Mouse (Mus musculus) lung, embryonic 16.5 days (tissue): ENCODE measurements around the gene Pomgnt1. TPM values are rescaled to one million over a fixed set of nuclear protein-coding genes. Genes with fewer than 3 reads are reported as not detected.

Experiments
- ATAC-seq: fragments of 200-750 bp; cut with Nextera tagmentation; 2 replicates; pipeline ENCODE4 v1.8.0; 2017; ENCODE audit warnings: low read depth, mild to moderate bottlenecking, moderate library complexity
- H3K27ac ChIP-seq: fragments of 300-500 bp; sonication (generic); 2 replicates; pipeline ENCODE4 v1.5.1; 2014; ENCODE audit warnings: mild to moderate bottlenecking, control low read depth, low read length
- H3K27me3 ChIP-seq: fragments of 300-500 bp; sonication (generic); 2 replicates; pipeline ENCODE4 v1.6.1; 2014; ENCODE audit warnings: low read depth, low read length, mixed read lengths; ENCODE audit not compliant: control insufficient read depth, insufficient read depth
- H3K36me3 ChIP-seq: fragments of 300-500 bp; sonication (generic); 2 replicates; pipeline ENCODE4 v1.6.1; 2014; ENCODE audit warnings: low read length; ENCODE audit not compliant: control insufficient read depth, insufficient read depth
- H3K4me1 ChIP-seq: fragments of 300-500 bp; sonication (generic); replicated peaks from 2 replicates; pipeline ENCODE4 v1.6.1; 2014; ENCODE audit warnings: low read length, mixed read lengths; ENCODE audit not compliant: control insufficient read depth, insufficient read depth
- H3K4me2 ChIP-seq: fragments of 300-500 bp; sonication (generic); 2 replicates; pipeline ENCODE4 v1.6.1; 2014; ENCODE audit warnings: low read depth, low read length, control low read depth
- H3K4me3 ChIP-seq: fragments of 300-500 bp; sonication (generic); 2 replicates; pipeline ENCODE4 v1.5.1; 2014; ENCODE audit warnings: mild to moderate bottlenecking, low read length, control low read depth
- H3K9ac ChIP-seq: fragments of 300-500 bp; sonication (generic); 2 replicates; pipeline ENCODE4 v1.6.1; 2014; ENCODE audit warnings: low read length, control low read depth
- H3K9me3 ChIP-seq: fragments of 300-500 bp; sonication (generic); 2 replicates; pipeline ENCODE4 v1.6.1; 2016; ENCODE audit warnings: low read length; ENCODE audit not compliant: control insufficient read depth
- WGBS: fragments of 180-500 bp; shearing (Covaris S2); extraction: QIAGEN DNeasy Blood & Tissue Kit; methylation state at CpG from one replicate; pipeline ENCODE4 v1.1.7; 2014; 5-methylcytosine and 5-hydroxymethylcytosine counted together
- polyA plus RNA-seq: library from polyadenylated mRNA; unstranded; fragments of >200 nt; fragmentation: Nextera tagmentation; extraction: Ambion mirVana; gene quantifications from 2 replicates; pipeline ENCODE4 v1.2.1, GENCODE M21; 2015

Pomgnt1 gene
- polyA plus RNA-seq, 1 experiment from 2014 or later: 56.2 TPM

DNA sequence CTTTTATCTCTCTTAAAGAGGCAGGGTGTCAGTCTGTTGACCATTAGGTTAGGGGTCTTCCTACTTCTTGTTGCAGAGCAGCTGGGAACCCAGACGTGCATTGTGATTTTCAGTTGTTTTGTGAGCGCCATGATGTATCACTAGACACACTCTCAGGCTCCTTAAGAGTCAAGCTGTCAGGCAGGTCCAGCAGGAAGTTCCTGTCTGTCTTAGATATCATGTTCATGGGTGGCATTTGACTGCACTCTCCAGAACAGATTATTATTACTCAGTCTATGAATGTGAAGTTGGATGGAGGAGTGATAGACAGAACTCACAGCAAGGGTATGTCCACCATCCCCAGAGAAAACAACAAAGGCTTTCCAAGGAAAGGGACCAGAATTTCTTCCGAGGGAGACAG is 80.8 kb downstream of the Pomgnt1 start:
- WGBS: 52% methylated on average over 3 of the region's 3 CpGs

DNA sequence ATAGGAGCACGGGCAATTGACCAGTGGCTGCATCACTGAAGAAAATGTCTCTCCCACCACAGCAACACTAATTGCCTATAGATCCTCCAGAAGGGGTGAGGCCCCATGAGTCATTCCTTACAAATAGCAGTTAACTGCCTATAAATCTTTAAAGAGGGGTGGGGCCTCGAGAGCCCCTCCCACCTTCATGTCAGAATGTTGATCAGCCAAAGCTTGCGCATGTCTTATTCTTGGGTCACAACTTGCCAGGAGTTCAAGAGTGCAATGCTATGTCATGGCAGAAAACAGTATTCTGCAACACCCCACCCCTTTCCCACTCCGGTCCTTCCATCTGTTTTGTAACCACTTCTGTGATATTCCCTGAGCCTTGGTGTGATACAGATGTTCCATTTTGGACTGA is 82.9 kb downstream of the Pomgnt1 start:
- Histone ChIP-seq H3K27me3 (no peaks in the 10 kb centered on the region), H3K4me1 (no peaks in the 10 kb centered on the region), H3K36me3 (no peaks in the 10 kb centered on the region), H3K9me3 (no peaks in the 10 kb centered on the region), H3K27ac (no peak overlapping the region), H3K9ac (no peak overlapping the region), H3K4me2 (no peak overlapping the region), H3K4me3 (no peak overlapping the region)
- 77% methylated on average over 4 of the region's 4 CpGs for WGBS
- ATAC-seq: no peak

More for the DNA sequence above, 80.8 kb downstream of the Pomgnt1 start:
- ATAC-seq: no peak
- no peaks in the 10 kb centered on the region for H3K4me1 ChIP-seq
- H3K4me2 ChIP-seq: no peak overlapping the region
- no peak overlapping the region for H3K4me3 ChIP-seq
- H3K27me3 ChIP-seq: no peaks in the 10 kb centered on the region
- no peak overlapping the region for H3K9ac ChIP-seq
- H3K27ac ChIP-seq: no peak overlapping the region
- H3K36me3 ChIP-seq: no peaks in the 10 kb centered on the region
- H3K9me3 ChIP-seq: no peaks in the 10 kb centered on the region

DNA sequence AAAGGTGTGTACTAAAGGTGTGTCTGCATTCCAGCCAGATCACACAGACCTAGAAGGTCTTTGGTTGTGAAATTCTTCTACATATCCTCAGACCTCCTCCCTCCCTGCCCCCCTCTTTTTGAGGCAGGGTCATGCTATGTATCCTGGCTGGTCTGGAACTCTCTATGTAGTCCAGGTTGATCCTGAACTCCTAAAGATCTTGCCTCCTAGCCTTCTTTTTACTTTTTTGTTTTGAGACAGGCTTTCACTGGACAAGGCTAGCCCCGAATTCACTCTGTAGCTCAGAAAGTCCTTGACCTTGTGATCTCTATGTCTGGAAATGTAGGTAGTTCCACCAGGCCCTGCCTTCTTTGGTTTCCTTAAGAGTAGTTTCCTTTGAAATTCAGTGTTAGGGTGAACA is 85.3 kb downstream of the Pomgnt1 start:
- Histone ChIP-seq H3K4me2 (no peak overlapping the region), H3K27ac (no peak overlapping the region), H3K4me3 (no peak overlapping the region), H3K27me3 (no peaks in the 10 kb centered on the region), H3K9me3 (no peaks in the 10 kb centered on the region), H3K9ac (no peak overlapping the region), H3K4me1 (no peaks in the 10 kb centered on the region), H3K36me3 (no peaks in the 10 kb centered on the region)
- no peak for ATAC-seq
- whole genome bisulfite sequencing: 71% methylated on average over 1 of the region's 1 CpGs

Other genes starting within 250 kb of the Pomgnt1 start
- gene Kncn, start 239.4 kb upstream of the Pomgnt1 start, polyA plus RNA-seq: not detected in 2 replicates
- not detected in 2 replicates for gene 6430628N08Rik, start 233.2 kb upstream of the Pomgnt1 start, polyA plus RNA-seq
- 0.06 and 0.08 TPM in 2 replicates for gene Dmbx1, start 183.9 kb upstream of the Pomgnt1 start, polyA plus RNA-seq
- gene Faah, start 105.9 kb upstream of the Pomgnt1 start, polyA plus RNA-seq: 11.0 and 12.1 TPM in 2 replicates
- 25.9 and 28.2 TPM in 2 replicates for gene Nsun4, start 70.0 kb upstream of the Pomgnt1 start, polyA plus RNA-seq
- gene Uqcrh, start 48.8 kb upstream of the Pomgnt1 start, polyA plus RNA-seq: 487 and 499 TPM in 2 replicates
- gene Lrrc41, start 48.6 kb upstream of the Pomgnt1 start, polyA plus RNA-seq: 68.9 and 70.9 TPM in 2 replicates
- 30.5 and 31.3 TPM in 2 replicates for gene Rad54l, start 150 bp upstream of the Pomgnt1 start, polyA plus RNA-seq
- 3.6 and 3.7 TPM in 2 replicates for gene Lurap1, start 27.5 kb downstream of the Pomgnt1 start, polyA plus RNA-seq
- gene Tspan1, start 43.8 kb downstream of the Pomgnt1 start, polyA plus RNA-seq: 22.6 and 25.9 TPM in 2 replicates
- not detected in 2 replicates for gene 1700042G07Rik, start 49.5 kb downstream of the Pomgnt1 start, polyA plus RNA-seq
- not detected in 2 replicates for gene Gm49337, start 49.5 kb downstream of the Pomgnt1 start, polyA plus RNA-seq
- 23.6 and 25.3 TPM in 2 replicates for gene Pik3r3, start 97.8 kb downstream of the Pomgnt1 start, polyA plus RNA-seq